Mouse (Mus musculus): ENCODE data around the gene Nf1.

Nf1 gene

DNA sequence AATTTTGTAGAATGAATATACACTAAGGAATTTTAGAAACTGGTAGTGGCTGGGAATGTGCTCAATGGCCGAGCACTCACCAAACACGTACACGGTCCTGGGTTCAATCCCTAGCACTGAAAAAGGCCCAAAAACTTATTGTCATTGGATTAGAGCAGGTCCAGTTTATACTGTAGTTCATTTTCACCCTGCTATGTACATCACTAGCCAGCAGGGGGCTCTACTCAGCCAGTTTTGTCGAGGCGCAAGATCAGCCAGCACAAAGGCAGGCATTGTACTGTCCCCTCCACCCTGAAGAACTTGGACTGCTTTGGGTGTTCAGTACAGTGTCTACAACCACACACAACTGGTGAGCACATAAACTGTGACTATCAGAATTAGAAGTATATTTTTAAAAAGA lies 244.7 kb downstream of the Nf1 start:
- peak; percentile 43 for DNase-seq (ENCODE audit: low spot score)

DNA sequence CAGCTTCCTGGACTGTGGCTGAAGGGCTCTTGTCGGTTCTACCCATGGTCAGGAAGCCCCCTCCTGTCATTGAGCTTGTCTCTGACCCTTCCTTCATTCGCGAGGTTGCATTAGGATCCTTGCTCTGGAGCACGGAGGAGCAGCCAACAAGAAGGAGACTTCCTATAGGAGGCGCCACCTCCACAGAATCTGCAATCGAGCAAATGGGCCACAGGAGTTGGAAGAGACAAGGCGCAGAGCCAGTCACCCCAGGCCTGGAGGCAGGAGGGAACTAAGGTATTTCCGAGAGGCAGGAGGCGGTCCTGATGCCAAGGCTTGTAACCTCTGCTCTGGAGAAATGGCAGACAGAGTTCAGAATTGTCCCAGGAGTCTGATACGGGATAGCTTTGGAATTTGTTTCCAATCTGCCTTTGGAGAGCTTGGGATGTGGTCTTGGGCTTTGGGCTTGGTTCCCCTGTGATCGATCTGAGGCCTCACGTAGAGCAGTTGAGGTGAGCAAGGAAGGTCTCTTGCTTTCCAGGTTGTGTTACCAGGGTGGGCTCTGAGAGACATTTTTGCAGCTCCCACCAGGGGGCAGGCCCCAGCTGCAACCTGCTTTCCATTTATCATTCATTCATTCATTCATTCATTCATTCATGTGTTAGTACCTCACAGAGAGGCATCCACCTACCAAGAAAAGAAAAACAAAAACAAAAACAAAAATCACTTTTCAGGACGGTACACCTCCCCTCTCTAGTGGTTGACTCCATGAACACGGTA lies 250.0 kb downstream of the Nf1 start:
- no peak for DNase-seq (ENCODE audit: low spot score)

DNA sequence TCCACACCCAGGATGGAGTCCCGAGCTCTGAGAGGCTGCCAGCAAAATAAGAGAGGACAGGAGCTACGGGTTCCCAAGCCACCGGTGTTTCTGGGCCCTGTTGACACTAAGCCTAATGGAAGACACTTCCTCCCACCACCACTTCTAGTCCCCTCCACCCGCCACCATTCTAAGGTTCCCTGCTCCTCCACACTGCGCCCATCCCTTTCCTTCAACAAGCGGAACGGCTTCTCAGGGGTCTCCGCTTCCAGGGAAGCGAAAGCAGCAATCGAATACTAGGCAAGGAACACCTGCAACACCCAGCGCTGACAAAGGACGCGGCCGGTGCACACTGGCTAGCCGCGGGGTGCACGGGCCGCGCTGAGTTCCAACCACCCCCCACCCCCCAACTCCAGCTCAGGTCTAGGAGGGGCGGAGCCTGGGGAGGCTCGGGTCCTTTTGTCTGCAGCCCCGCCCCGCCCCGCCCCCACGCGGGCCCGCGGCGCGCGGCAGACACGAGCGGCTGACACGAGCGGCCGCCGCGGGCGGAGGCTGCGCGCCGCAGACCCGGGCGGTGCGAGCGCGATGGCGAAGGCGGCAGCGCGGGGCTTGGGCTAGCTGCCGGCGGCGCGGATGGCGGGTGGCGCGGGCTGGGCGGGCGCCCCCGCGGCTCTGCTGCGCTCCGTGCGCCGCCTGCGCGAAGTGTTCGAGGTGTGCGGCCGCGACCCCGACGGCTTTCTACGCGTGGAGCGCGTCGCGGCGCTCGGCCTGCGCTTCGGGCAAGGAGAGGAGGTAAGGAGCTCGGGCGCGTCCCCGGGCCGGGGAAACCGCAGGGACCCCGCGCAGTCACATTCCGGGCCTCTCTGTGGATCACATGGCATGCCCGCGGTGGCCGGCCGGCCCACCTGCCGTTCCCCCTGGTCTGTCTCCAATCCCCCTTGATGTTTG lies 251.4 kb downstream of the Nf1 start, which contains the start of gene Rab11fip4:
Rab11fip4 (plus strand) TSS at position 549 of the 927 bp plus-strand sequence.
- DNase-seq (ENCODE audit: low spot score), result no peak

DNA sequence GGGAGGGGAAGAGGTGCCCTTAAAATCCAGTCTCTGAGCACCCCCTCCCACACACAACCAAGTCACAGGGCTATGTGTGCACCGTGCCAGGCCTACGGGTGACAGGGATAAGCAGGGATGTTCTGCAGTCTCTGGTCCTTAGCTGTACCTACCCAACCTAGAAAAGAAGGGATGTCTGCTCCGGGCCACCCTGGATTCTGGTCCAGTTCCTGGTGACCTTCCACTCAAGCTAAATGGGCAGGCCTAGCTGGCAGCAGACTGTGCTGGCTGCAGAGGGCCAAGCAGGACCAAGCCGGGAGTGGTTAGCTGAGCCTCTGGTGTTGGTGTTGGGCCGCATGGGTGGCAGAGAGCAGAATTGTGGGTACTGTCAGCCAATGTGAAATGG lies 252.1 kb downstream of the Nf1 start:
- DNase-seq (ENCODE audit: low spot score), result no peak

DNA sequence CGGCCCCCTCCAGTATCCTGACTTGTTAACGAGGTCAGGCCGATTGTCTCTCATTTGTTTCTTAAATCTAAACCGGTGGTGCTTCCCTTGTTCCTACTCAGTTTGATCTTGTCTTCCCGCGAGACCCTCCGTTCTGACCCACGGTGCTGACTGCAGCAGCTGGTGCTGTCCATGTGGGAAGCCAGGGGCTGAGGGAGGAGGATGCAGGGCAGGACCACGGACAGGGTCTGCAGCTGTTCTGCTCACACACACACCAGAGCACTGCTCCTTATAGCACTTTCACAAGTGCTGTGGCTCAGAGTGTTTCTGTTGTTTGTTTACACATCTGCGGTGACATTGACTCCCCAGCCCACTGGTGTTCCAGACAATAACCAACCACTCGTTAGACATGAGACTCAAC lies 254.0 kb downstream of the Nf1 start:
- DNase-seq (ENCODE audit: low spot score), result no peak

DNA sequence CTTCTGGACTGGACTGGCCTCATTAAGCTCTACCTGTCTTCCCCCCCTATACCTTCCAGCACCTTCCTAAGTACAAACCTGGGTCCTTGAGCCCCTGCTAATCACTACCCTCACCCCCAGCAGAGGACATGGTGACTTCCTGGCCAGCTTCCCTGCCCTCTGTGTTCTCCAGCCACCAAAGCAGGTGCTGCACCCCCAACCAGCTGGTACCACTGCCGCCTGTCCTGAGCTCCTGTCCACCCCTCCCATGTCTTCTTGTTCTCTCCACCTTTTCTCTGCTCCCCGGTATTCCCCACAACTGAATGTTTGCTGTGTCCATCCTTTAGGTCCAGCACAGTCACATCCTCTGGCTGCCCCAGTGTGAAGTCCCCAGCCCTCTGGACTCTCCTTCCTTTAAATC lies 271.0 kb downstream of the Nf1 start:
- no peak for DNase-seq (ENCODE audit: low spot score)

DNA sequence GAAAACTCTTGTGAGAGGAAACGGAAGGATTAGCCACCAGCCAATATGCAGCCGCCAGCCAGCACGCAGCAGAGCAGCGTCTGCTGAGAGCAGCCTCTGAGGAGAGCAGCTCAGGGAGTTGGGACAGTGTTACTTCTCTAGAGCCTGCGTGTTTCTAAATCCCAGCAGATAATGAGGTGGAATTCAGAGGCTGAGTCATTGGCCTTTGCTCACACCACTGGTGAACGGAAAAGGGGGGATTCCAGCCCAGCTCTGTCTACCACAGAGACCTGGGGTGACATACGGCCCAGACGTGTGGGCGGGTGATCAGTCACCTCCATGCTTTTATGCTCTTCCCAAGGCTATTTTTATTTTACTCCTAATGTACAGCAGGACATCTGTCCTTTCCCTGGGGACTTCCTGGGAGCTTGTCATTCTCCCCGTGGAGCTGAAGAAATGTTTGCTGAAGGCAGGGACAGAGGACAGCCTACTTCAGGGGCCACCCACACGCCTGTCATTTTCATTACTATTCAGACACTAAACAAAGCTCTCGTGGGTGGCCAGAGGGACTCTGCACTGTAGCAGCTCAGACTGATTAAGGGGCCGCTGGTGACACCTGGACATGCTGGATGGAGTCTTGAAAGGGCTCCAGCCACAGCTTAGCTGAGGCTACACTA lies 271.6 kb downstream of the Nf1 start:
- no peak for DNase-seq (ENCODE audit: low spot score)

DNA sequence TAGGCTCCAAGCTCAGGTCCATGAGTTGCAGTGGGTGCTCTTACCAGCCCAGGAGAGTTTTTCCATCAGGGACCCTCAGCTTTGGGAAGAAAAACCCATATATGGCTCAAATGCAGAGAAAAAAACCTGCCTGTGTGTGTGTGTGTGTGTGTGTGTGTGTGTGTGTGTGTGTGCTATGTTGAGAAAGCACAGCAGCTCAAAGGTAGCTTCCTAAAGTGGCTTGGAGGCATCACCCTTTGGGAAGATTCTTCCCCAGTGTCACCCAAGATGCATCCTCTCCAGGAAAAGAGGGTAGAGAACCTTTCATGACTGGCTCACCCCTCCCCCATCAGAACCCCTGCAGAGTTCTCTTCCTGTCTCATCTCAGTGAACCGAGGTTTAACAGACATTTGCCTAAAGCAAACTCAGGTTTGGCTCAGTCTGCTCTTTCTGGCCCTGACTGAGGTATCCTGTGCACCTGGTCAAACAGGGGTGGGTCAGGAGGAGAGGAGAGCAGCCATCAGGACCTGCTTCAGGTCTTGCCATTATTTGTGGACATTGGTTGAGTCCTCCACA lies 272.6 kb downstream of the Nf1 start:
- DNase-seq (ENCODE audit: low spot score), result no peak

DNA sequence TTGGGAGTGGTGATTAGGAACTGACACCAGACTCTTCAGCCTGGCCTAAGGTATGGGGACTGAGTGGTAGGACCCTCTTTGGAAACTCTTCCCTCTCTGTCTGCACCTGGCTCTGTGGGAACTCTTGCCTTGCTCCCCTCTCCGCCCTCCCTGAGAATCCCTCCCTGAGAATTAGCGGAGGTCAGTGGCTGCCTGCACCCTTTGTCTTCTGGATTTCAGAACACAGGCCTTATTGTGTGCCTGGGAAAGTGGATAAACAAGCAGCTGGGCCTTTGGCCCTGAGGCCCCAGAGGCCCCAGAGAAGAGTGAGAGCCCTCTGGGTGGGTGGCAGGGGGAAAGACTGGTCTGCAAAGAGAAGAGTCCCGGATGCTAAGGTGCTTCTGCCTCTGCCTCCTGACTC lies 273.6 kb downstream of the Nf1 start:
- DNase-seq (ENCODE audit: low spot score), result no peak

DNA sequence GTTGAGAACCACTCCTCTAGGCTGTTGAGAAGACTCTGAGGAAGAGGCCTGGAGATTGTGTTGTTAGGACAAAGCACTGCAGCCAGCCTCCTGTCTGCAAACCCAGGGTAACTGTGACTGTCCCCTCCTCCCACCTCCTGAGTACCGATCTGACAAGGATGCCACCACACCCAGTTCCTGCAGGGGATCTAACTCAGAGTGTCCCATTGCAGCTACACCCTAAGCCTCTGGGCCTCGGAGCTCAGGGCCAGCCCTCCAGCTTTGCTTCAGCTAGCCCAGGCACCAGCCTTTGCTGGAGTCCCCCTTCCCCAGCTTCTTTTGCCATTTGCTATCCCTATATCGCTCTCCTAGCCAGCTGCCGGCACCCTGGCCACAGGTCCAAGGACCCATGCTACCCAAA lies 274.2 kb downstream of the Nf1 start:
- DNase-seq (ENCODE audit: low spot score), result no peak

DNA sequence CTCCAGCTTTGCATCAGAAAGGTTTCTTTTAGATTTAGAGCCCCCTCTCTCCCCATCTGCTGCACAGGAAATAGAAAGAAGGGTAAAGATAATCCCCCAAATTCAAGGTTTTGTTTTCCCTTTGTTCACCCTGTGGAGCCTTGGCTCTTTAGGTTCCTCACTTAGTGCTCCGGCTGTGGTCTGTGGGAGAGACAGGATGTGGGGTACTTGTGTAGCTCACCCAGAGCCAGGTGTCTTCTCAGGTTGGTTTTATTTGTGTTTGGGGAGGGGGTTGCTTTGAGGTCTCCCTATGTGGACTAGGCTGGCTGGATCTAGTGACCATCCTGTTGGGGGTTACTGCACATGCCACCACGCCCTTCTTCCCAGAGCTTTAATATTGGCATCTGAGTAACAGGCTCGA lies 275.4 kb downstream of the Nf1 start:
- DNase-seq (ENCODE audit: low spot score), result no peak

DNA sequence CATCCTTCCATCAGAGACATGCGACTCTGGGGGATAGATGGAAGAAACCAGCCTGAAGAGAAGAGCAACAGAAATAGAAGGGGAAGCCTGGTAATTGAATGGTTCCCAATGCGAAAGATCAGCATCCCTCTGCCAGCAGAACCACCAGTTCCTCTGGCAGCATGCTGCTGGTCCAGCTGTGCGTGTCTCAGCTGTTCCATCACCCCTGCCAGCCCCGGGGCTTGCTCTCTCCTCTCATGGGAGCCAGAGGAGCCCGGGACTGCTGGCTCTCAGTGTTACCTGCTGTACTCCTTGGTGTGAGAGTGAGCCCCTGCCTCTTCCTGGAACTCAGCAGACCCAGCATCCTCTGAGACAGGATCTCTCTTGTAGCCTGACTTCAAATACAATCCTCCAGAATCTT lies 276.4 kb downstream of the Nf1 start:
- DNase-seq (ENCODE audit: low spot score), result no peak

DNA sequence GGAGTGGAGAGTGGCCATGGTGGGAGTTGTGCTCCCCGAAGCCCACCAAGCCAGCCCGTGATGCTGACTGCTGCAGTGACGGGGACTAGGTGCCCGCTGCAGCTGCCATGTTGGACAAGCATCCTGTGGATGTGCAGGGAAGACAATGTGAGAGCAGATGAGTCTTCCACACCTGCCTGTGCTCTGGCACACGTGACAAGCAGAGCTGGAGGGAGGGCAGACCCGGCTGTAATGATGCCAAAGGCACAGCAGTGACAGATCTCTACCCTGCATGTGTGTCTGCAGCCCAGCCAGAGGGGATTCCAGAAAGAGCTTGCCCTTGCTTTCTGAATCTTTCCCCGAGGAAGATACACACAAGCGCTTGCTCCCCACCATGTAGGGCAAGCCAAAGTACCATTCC lies 278.5 kb downstream of the Nf1 start:
- DNase-seq (ENCODE audit: low spot score), result no peak

DNA sequence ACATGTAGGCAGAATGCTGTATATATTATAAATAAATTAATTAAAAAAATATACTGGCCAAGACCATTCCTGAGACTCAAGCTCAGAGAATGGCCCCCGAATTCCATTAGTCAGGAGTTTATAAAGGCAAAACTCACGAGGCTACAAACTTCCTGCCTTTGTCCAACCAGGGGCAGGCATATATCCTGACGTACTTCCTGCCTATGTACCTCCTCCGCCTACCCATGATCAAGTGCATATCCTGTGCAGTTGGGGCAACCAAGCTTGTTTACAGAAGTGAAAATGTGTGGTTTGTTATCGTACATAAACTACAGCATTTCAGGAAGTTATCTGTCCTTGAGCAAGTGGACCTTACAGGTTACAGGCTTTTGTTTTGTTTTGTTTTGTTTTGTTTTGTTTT lies 283.5 kb downstream of the Nf1 start:
- DNase-seq (ENCODE audit: low spot score), result no peak

DNA sequence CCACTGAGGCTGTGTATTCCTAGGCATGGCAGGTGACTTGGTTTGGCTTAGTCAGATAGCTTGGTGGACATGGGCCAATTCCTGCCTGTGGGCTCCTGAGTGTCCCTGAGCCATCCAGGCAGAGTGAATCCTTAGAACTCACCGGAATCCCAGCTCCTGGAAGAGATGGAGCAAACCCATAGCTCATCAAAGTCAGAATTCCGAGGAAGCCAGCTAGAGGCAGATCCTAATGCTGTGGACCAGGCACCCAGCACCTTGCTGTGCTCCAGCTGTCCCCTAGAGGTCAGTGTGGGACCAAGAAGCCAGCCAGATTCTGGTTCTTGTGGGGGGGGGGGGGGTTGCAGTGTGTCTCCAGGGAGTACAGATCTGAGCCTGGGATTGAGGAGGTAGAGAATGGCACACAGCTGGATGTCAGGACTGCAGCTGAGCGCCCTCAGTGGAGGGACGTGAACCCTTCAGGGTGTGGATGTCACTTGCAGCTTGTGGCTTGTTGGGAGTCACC lies 285.4 kb downstream of the Nf1 start:
- peak; percentile 7 for DNase-seq (ENCODE audit: low spot score)

DNA sequence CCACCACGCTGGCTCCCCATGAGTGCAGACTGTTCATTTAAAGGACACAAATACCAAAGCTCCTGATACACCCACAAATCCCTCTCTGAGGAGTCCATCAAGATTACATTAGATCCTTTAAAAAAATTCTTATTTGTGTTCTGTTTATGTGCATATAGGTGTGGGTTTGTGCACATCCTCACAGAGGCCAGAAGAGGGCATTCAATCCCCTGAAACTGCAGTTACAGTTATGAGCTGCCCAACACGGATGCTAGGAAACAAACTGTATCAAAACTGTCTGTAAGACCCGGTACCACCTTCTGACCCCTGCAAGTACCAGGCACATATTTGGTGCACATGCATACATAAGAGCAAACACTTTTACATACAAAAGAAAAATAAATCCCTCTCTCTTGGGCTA lies 289.2 kb downstream of the Nf1 start:
- no peak for DNase-seq (ENCODE audit: low spot score)

DNA sequence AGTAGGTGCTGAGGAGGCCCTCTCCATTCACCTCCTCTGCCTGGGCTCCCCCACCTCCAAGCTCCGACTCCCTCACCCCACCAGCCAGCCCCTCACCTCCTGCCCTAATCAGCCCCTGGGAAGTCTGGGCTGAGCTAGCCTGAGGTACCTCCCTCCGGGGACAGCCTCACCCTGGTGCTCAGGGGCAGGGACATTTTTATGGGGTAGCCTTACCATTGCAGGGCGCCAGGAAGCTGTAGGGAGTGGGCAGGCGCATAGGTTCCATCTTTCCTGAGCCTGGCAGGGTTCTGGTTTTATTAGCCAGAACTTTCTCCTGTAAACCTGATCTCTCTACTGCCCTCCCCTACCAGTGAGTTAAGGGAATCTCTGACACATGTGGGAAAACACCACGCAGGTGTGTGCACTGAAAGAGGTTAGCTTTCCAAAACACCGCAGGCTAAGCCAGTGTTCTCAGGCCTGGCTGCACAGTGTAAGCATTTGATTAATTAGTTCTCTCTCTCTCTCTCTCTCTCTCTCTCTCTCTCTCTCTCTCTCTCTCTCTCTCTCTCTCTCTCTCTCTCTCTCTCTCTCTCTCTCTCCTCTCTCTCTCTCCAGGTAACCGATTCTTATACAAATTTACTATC lies 290.4 kb downstream of the Nf1 start:
- DNase-seq (ENCODE audit: low spot score), result no peak

DNA sequence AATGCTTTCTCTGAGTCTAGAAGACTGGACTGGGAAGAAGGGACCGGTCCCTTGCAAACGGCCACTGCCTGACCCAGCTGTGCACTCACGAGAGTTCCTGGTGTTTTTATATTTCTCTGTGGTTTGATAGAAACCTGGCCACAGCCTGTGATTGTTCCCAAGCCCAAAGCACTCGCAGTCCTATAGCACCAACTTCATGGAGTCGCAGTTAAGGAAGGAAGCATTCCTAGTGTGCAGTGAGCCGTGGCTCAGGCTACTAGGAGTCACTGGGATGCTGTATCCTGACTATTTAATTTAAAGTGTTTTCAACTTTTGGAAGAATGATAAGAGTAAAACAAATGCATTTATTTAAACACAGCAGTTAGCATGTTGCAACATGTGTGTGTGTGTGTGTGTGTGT lies 291.0 kb downstream of the Nf1 start:
- no peak for DNase-seq (ENCODE audit: low spot score)

Measured in c-Kit-positive CD71-positive TER-119-positive erythroid progenitor cells, embryonic 14.5 days (primary cell).